Mouse (Mus musculus) layer of hippocampus, postnatal 10 days (tissue): Measurements from ENCODE around the gene Upf2. TPM values are rescaled to one million over a fixed set of nuclear protein-coding genes. Genes with fewer than 3 reads are reported as not detected.

Experiments
- total RNA-seq, 2 experiments: library from RNA; stranded (reverse); gene quantifications; 2 replicates each; pipeline ENCODE4 v1.2.3; 2021

The Upf2 gene
- total RNA-seq, 2 experiments from 2014 or later, result 18.6 to 19.5 TPM

Other genes with a start within 250 kb of the Upf2 start
- gene Camk1d, start 237.0 kb upstream of the Upf2 start, total RNA-seq, result 100 to 1,000 TPM; 124 to 128 TPM
- gene Nudt5, start 106.5 kb upstream of the Upf2 start, total RNA-seq, result 10 to 100 TPM; 19.5 to 21.6 TPM
- 100 to 1,000 TPM; 117 to 132 TPM for gene Cdc123, start 106.3 kb upstream of the Upf2 start, total RNA-seq
- 1 to 10 TPM; 1.8 to 2.1 TPM for gene Gm13199, start 88.5 kb upstream of the Upf2 start, total RNA-seq
- 100 to 1,000 TPM; 103 to 112 TPM for gene Sec61a2, start 56.0 kb upstream of the Upf2 start, total RNA-seq
- gene Dhtkd1, start 8.7 kb upstream of the Upf2 start, total RNA-seq, result 10 to 100 TPM in 1 of 2 experiments, 1 to 10 TPM in 1; 9.5 to 12.4 TPM
- gene Proser2, start 178.7 kb downstream of the Upf2 start, total RNA-seq, result 1 to 10 TPM; 2.2 to 3.2 TPM